Mouse (Mus musculus) cerebral cortex, adult 2 months (tissue): ENCODE results near the gene Ptpn12.

Experiments used
- whole genome bisulfite sequencing: fragments of 180-500 bp; shearing (Covaris S2); methylation state at CpG from one replicate; pipeline ENCODE4 v1.1.7; 2018; 5-methylcytosine and 5-hydroxymethylcytosine counted together

Gene Ptpn12

GRCm38 (mm10) chr5:21055820-21056531 lies at the start of gene Ptpn12:
Gene Ptpn12, minus strand, starts transcription at chr5:21055911.
- WGBS: 1% methylated on average over 67 of the region's 73 CpGs

- WGBS: 85% methylated on average over 6 of the region's 6 CpGs
These were observed 35.5 kb upstream of the Ptpn12 start for GRCm38 (mm10) chr5:21091179-21091578.

- WGBS: 91% methylated on average over 2 of the region's 2 CpGs
These were observed 1.5 kb upstream of the Ptpn12 start for GRCm38 (mm10) chr5:21057217-21057616.

GRCm38 (mm10) chr5:21056595-21056994 lies 884 bp upstream of the Ptpn12 start:
- WGBS: 2% methylated on average over 8 of the region's 8 CpGs

- WGBS: under 1% methylated on average over 78 of the region's 84 CpGs
These were observed 466 bp downstream of the Ptpn12 start for GRCm38 (mm10) chr5:21055071-21055819.

- WGBS: 2% methylated on average over 20 of the region's 20 CpGs
These were observed 1.1 kb downstream of the Ptpn12 start for GRCm38 (mm10) chr5:21054472-21055070.

- WGBS: 51% methylated on average over 3 of the region's 3 CpGs
These were observed 2.0 kb downstream of the Ptpn12 start for GRCm38 (mm10) chr5:21053571-21054307.

- 100% methylated on average over 1 of the region's 1 CpGs for WGBS
These were observed 3.2 kb downstream of the Ptpn12 start for GRCm38 (mm10) chr5:21052521-21052920.

- 65% methylated on average over 2 of the region's 2 CpGs for WGBS
These were observed 5.0 kb downstream of the Ptpn12 start for GRCm38 (mm10) chr5:21050770-21051122.

GRCm38 (mm10) chr5:21050061-21050769 lies 5.5 kb downstream of the Ptpn12 start:
- WGBS: 46% methylated on average over 6 of the region's 6 CpGs

- 41% methylated on average over 4 of the region's 4 CpGs for WGBS
These were observed 6.7 kb downstream of the Ptpn12 start for GRCm38 (mm10) chr5:21049006-21049405.

GRCm38 (mm10) chr5:21047114-21047513 lies 8.6 kb downstream of the Ptpn12 start:
- WGBS: 84% methylated on average over 4 of the region's 4 CpGs

- 83% methylated on average over 7 of the region's 7 CpGs for WGBS
These were observed 9.3 kb downstream of the Ptpn12 start for GRCm38 (mm10) chr5:21046150-21047048.

- 91% methylated on average over 2 of the region's 2 CpGs for WGBS
These were observed 10.2 kb downstream of the Ptpn12 start for GRCm38 (mm10) chr5:21045462-21045861.

- 85% methylated on average over 5 of the region's 5 CpGs for WGBS
These were observed 17.6 kb downstream of the Ptpn12 start for GRCm38 (mm10) chr5:21038100-21038499.

- WGBS: 62% methylated on average over 7 of the region's 7 CpGs
These were observed 19.8 kb downstream of the Ptpn12 start for GRCm38 (mm10) chr5:21035689-21036480.

- WGBS: 35% methylated on average over 6 of the region's 6 CpGs
These were observed 21.2 kb downstream of the Ptpn12 start for GRCm38 (mm10) chr5:21034388-21034966.

- 56% methylated on average over 11 of the region's 11 CpGs for WGBS
These were observed 22.2 kb downstream of the Ptpn12 start for GRCm38 (mm10) chr5:21033382-21034056.

- WGBS: 79% methylated on average over 3 of the region's 3 CpGs
These were observed 23.1 kb downstream of the Ptpn12 start for GRCm38 (mm10) chr5:21032626-21033025.
